Mouse (Mus musculus): ENCODE results near the gene Slc35f4. TPM values are rescaled to one million over a fixed set of nuclear protein-coding genes. Genes with fewer than 3 reads are reported as not detected.

The Slc35f4 gene
- polyA plus RNA-seq, 1 experiment from 2014 or later = 0.57 TPM

Small RNAs within 50 kb of the gene (microRNA-seq; reads per million reads assigned to microRNA genes)
- not detected for gene Gm22949
